ENCODE assay signal across 8 mouse cellular contexts in the genomic region with DNA sequence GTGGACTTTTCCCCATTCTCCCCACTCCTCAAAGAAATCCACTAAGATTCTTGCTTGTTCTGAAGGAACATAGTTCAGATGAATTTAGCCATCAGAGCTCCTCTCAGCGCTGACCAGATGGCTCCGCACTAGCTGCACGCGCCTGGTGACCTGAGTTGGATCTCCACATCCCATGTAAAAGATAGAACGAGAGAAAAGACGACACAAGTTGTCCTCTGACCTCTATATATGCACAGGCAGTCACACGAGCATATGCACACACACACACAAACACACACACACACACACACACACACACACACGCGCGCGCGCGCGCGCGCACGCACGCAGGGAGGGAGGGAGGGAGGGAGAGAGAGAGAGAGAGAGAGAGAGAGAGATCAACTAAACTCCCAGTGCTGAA.
A peak's percentile ranks its signal among the peaks of the same experiment; 100 is the strongest.
DNase-seq lines count a peak whose midpoint lies in the region; ATAC-seq lines count a peak whose summit lies in the region.
"Had no signal": no experiment of that assay in that cellular context is flagged by ENCODE, and none has a peak within 500 bp of the region (broad histone marks: within the 10 kb centered on the region; RNA-seq: fewer than 3 reads in every experiment).

No protein-coding gene starts in this region.

- H3K27ac ChIP-seq in embryonic facial prominence, embryonic 10.5 days (replicated peaks) = peak overlapping the region; percentile 89
- peak overlapping the region; percentile 76 for H3K27ac ChIP-seq in limb, embryonic 15.5 days
- H3K27ac ChIP-seq in stomach, embryonic 16.5 days (ENCODE audit: low read length) = peak overlapping the region; percentile 85

- H3K36me3 ChIP-seq in embryonic facial prominence, embryonic 10.5 days (replicated peaks) = no peaks in the 10 kb centered on the region
- no peaks in the 10 kb centered on the region for H3K36me3 ChIP-seq in limb, embryonic 15.5 days
- no peaks in the 10 kb centered on the region for H3K36me3 ChIP-seq in stomach, embryonic 16.5 days (ENCODE audit: control insufficient read depth, insufficient read depth, low read length)

- peak; percentile 48 for ATAC-seq in limb, embryonic 15.5 days (ENCODE audit: insufficient number of reproducible peaks, low FRiP score, low TSS enrichment, low read depth)
- ATAC-seq in stomach, embryonic 16.5 days (ENCODE audit: insufficient read depth, low FRiP score) = peak; percentile 69

- no peaks in the 10 kb centered on the region for H3K27me3 ChIP-seq in embryonic facial prominence, embryonic 10.5 days (replicated peaks; ENCODE audit: low read depth, poor library complexity, severe bottlenecking)
- H3K27me3 ChIP-seq in limb, embryonic 15.5 days = no peaks in the 10 kb centered on the region
- H3K27me3 ChIP-seq in stomach, embryonic 16.5 days (ENCODE audit: control insufficient read depth, insufficient read depth, low read length) = no peaks in the 10 kb centered on the region
- H3K27me3 ChIP-seq: megakaryocyte, embryonic 14.5 days had no signal

- intact Hi-C loops in heart, postnatal 10 days (cut with DNase I) = no loop called here

- H3K4me2 ChIP-seq in limb, embryonic 15.5 days = peak overlapping the region; percentile 66
- peak overlapping the region; percentile 77 for H3K4me2 ChIP-seq in stomach, embryonic 16.5 days (ENCODE audit: low read depth, low read length)

- no peaks in the 10 kb centered on the region for H3K9me3 ChIP-seq in embryonic facial prominence, embryonic 10.5 days
- H3K9me3 ChIP-seq in limb, embryonic 15.5 days = no peaks in the 10 kb centered on the region
- no peaks in the 10 kb centered on the region for H3K9me3 ChIP-seq in stomach, embryonic 16.5 days (replicated peaks; ENCODE audit: control insufficient read depth, low read length)

- H3K9ac ChIP-seq in limb, embryonic 15.5 days = peak overlapping the region; percentile 40
- peak overlapping the region; percentile 70 for H3K9ac ChIP-seq in stomach, embryonic 16.5 days (ENCODE audit: low read length)

- H3K4me3 ChIP-seq in embryonic facial prominence, embryonic 10.5 days = peak overlapping the region; percentile 61
- H3K4me3 ChIP-seq in limb, embryonic 15.5 days = peak overlapping the region; percentile 41
- peak overlapping the region; percentile 50 for H3K4me3 ChIP-seq in stomach, embryonic 16.5 days (replicated peaks; ENCODE audit: low read length)
- H3K4me3 ChIP-seq: megakaryocyte, embryonic 14.5 days had no signal

- 0% methylated on average over 18 of the region's 18 CpGs for WGBS in embryonic facial prominence, embryonic 10.5 days
- 1% methylated on average over 8 of the region's 18 CpGs for WGBS in limb, embryonic 15.5 days
- under 1% methylated on average over 18 of the region's 18 CpGs for WGBS in stomach, embryonic 16.5 days

- DNase-seq in right cerebral cortex, adult 18-20 months = peak; percentile 33
- DNase-seq in right cerebral cortex, postnatal 14 days = no peak
- DNase-seq in embryonic facial prominence, embryonic 10.5 days (ENCODE audit: low spot score) = peak; percentile 70
- peak; percentile 51 to 53 for DNase-seq in heart, postnatal 10 days
- no peak for DNase-seq in frontal cortex, postnatal 10 days (ENCODE audit: low spot score in 2 of 2)

- peaks cover 35% of the 10 kb centered on the region for H3K4me1 ChIP-seq in embryonic facial prominence, embryonic 10.5 days
- H3K4me1 ChIP-seq in limb, embryonic 15.5 days = peaks cover 7% of the 10 kb centered on the region; the same call in 1 of the 2 replicates
- peaks cover 3% of the 10 kb centered on the region; the same call in 1 of the 2 replicates for H3K4me1 ChIP-seq in stomach, embryonic 16.5 days (ENCODE audit: control insufficient read depth, insufficient read depth, low read length)
- H3K4me1 ChIP-seq: megakaryocyte, embryonic 14.5 days had no signal

Comparison
In these comparisons a context has a peak if more than half of its experiments do, and no peak if none do; other contexts are left out.
1. DNase-seq: peak in right cerebral cortex, adult 18-20 months (single experiment), embryonic facial prominence, embryonic 10.5 days (single experiment) and heart, postnatal 10 days (2 of 2); none in right cerebral cortex, postnatal 14 days (single experiment) and frontal cortex, postnatal 10 days (0 of 2).
2. Peak in every context shown above with its lines, with median percentiles within 50 percentile points of each other: H3K27ac ChIP-seq and H3K4me3 ChIP-seq.